8 mouse cellular contexts compared by ENCODE assay signal in genomic region chr3:107943239-107943990, GRCm38 (mm10). TPM values are rescaled to one million over a fixed set of nuclear protein-coding genes. Genes with fewer than 3 reads are reported as not detected.
DNase-seq lines count a peak whose midpoint lies in the region; ATAC-seq lines count a peak whose summit lies in the region.

Gstm6 (minus strand) TSS chr3:107943749.

- H3K9me3 ChIP-seq in forebrain, embryonic 14.5 days (replicated peaks; ENCODE audit: control insufficient read depth, low read length), result no peaks in the 10 kb centered on the region
- H3K9me3 ChIP-seq in kidney, embryonic 16.5 days (ENCODE audit: low read length), result no peaks in the 10 kb centered on the region
- no peaks in the 10 kb centered on the region for H3K9me3 ChIP-seq in liver, embryonic 16.5 days (replicated peaks; ENCODE audit: control insufficient read depth, low read length)

- no peaks in the 10 kb centered on the region for H3K27me3 ChIP-seq in forebrain, embryonic 14.5 days (replicated peaks; ENCODE audit: control insufficient read depth, insufficient read depth, low read length)
- no peaks in the 10 kb centered on the region for H3K27me3 ChIP-seq in kidney, embryonic 16.5 days (ENCODE audit: insufficient read depth, low read length)
- H3K27me3 ChIP-seq in liver, embryonic 16.5 days (ENCODE audit: control insufficient read depth, insufficient read depth, low read depth, low read length), result no peaks in the 10 kb centered on the region

- H3K9ac ChIP-seq in forebrain, embryonic 14.5 days (ENCODE audit: low read length), result peak within 1 kb of the TSS; percentile 1; the same call in 1 of the 2 replicates
- peak within 1 kb of the TSS; percentile 47 for H3K9ac ChIP-seq in kidney, embryonic 16.5 days (replicated peaks; ENCODE audit: low read length)
- no peak within 1 kb of the TSS for H3K9ac ChIP-seq in liver, embryonic 16.5 days (ENCODE audit: low read depth, low read length)

- H3K36me3 ChIP-seq in forebrain, embryonic 14.5 days (ENCODE audit: control insufficient read depth, insufficient read depth, low read length), result no peaks in the 10 kb centered on the region
- no peaks in the 10 kb centered on the region for H3K36me3 ChIP-seq in kidney, embryonic 16.5 days (ENCODE audit: insufficient read depth, low read length)
- no peaks in the 10 kb centered on the region for H3K36me3 ChIP-seq in liver, embryonic 16.5 days (ENCODE audit: control insufficient read depth, insufficient read depth)

- H3K4me1 ChIP-seq in forebrain, embryonic 14.5 days (ENCODE audit: control insufficient read depth, insufficient read depth, low read length), result 0 out of 2 replicates have a peak, but pooled peaks cover 4% of the 10 kb centered on the region
- peaks cover 3% of the 10 kb centered on the region; the same call in 1 of the 2 replicates for H3K4me1 ChIP-seq in kidney, embryonic 16.5 days (ENCODE audit: insufficient read depth, low read length)
- no peaks in the 10 kb centered on the region; the same call in 1 of the 2 replicates for H3K4me1 ChIP-seq in liver, embryonic 16.5 days (ENCODE audit: control insufficient read depth, low read depth, low read length)

- peak; percentile 40 for DNase-seq in right cerebral cortex, adult 18-20 months
- DNase-seq in right cerebral cortex, adult 2 months (ENCODE audit: low spot score in 2 of 2), result no peak
- DNase-seq in forebrain, embryonic 14.5 days (ENCODE audit: low spot score), result peak; percentile 87
- DNase-seq in retina, postnatal 1 day, result peak; percentile 85
- DNase-seq in urinary bladder, adult 2 months (ENCODE audit: low spot score), result no peak

- ATAC-seq in forebrain, embryonic 14.5 days, result peak; percentile 91
- peak; percentile 67 for ATAC-seq in kidney, embryonic 16.5 days (ENCODE audit: low FRiP score, low TSS enrichment)
- peak; percentile 77 for ATAC-seq in liver, embryonic 16.5 days (ENCODE audit: low read depth)
- no peak for ATAC-seq in megakaryocyte progenitor cell, adult 5-6 weeks (replicated peaks; ENCODE audit: poor library complexity)

- WGBS in forebrain, embryonic 14.5 days, result 17% methylated on average over 20 of the region's 20 CpGs
- WGBS in kidney, embryonic 16.5 days, result 17% methylated on average over 20 of the region's 20 CpGs
- 27% methylated on average over 20 of the region's 20 CpGs for WGBS in liver, embryonic 16.5 days (ENCODE audit: insufficient replicate concordance)

- peak within 1 kb of the TSS; percentile 10; the same call in 1 of the 2 replicates for H3K4me3 ChIP-seq in forebrain, embryonic 14.5 days (ENCODE audit: low read depth, low read length)
- H3K4me3 ChIP-seq in kidney, embryonic 16.5 days (ENCODE audit: low read length), result peak within 1 kb of the TSS; percentile 41
- H3K4me3 ChIP-seq in liver, embryonic 16.5 days (ENCODE audit: low read depth, low read length), result peak within 1 kb of the TSS; percentile 14; the same call in 1 of the 2 replicates

- H3K27ac ChIP-seq in forebrain, embryonic 14.5 days (ENCODE audit: low read depth, low read length), result no peak within 1 kb of the TSS
- H3K27ac ChIP-seq in kidney, embryonic 16.5 days (ENCODE audit: low read length), result no peak within 1 kb of the TSS
- 0 out of 2 replicates have a peak within 1 kb of the TSS, but pooled peaks have one; percentile 29 for H3K27ac ChIP-seq in liver, embryonic 16.5 days (ENCODE audit: low read length)

- H3K4me2 ChIP-seq in forebrain, embryonic 14.5 days (ENCODE audit: low read length), result peak within 1 kb of the TSS; percentile 37
- H3K4me2 ChIP-seq in kidney, embryonic 16.5 days (replicated peaks; ENCODE audit: low read depth, low read length), result peak within 1 kb of the TSS; percentile 59
- peak within 1 kb of the TSS; percentile 44 for H3K4me2 ChIP-seq in liver, embryonic 16.5 days (ENCODE audit: low read depth, low read length)

RNA-seq across cellular contexts. Expression of gene Gstm6, which starts in this region (rescaled TPM):
- polyA plus RNA-seq in forebrain, embryonic 14.5 days (2014; fragmentation: Nextera tagmentation; extraction: Ambion mirVana), result 13.1 and 13.3 TPM in 2 replicates
- polyA plus RNA-seq in kidney, embryonic 16.5 days (2015; fragmentation: Nextera tagmentation; extraction: Ambion mirVana), result 8.2 and 9.6 TPM in 2 replicates
- polyA plus RNA-seq in liver, embryonic 16.5 days (2015; fragmentation: Nextera tagmentation; extraction: Ambion mirVana), result 19.1 and 21.3 TPM in 2 replicates
- polyA plus RNA-seq in urinary bladder, adult 2 months (2012; rRNA removed), result 2.1 and 2.3 TPM in 2 replicates
- total RNA-seq in megakaryocyte progenitor cell, adult 5-6 weeks (2015), result 0.22 TPM in 1 of 2 replicates, not detected in the other
- not detected in 2 replicates for total RNA-seq in megakaryocyte progenitor cell, adult 5-6 weeks (2017)

Comparison
In these comparisons a context has a peak if more than half of its experiments do, and no peak if none do; other contexts are left out.
1. DNase-seq: peak in right cerebral cortex, adult 18-20 months (single experiment), forebrain, embryonic 14.5 days (single experiment) and retina, postnatal 1 day (single experiment); none in right cerebral cortex, adult 2 months (0 of 2) and urinary bladder, adult 2 months (single experiment).
2. Peak in every context shown above with its lines, with median percentiles within 50 percentile points of each other: H3K4me2 ChIP-seq and H3K4me3 ChIP-seq.